Mouse (Mus musculus) CH12.LX (cell line): ENCODE measurements around the gene Ptdss2.

Source experiments
- CTCF ChIP-seq, 2 experiments: IDR thresholded peaks in 1 of 2; conservative IDR thresholded peaks in 1 of 2; 2 replicates each; pipeline ENCODE4 v1.5.1; 2011 to 2012; ENCODE audit warnings: low read depth in 2 of 2, low read length in 2 of 2, improper control_type of control experiment in 1 of 2, inconsistent platforms in 1 of 2, mild to moderate bottlenecking in 1 of 2, moderate library complexity in 1 of 2
- EP300 ChIP-seq: IDR thresholded peaks from 2 replicates; pipeline ENCODE4 v1.6.1; 2011; ENCODE audit warnings: low read length, improper control_type of control experiment
- ETS1 ChIP-seq: conservative IDR thresholded peaks from 2 replicates; pipeline ENCODE4 v1.6.1; 2012; ENCODE audit warnings: low read depth, mild to moderate bottlenecking, inconsistent platforms, low read length, improper control_type of control experiment, moderate library complexity
- HCFC1 ChIP-seq: IDR thresholded peaks from 2 replicates; pipeline ENCODE4 v1.6.1; 2012; ENCODE audit warnings: low read depth, mild to moderate bottlenecking, inconsistent platforms, low read length, improper control_type of control experiment
- MAX ChIP-seq: IDR thresholded peaks from 2 replicates; pipeline ENCODE4 v1.6.1; 2011; ENCODE audit warnings: low read length, improper control_type of control experiment
- MYC ChIP-seq: IDR thresholded peaks from 2 replicates; pipeline ENCODE4 v1.6.1; 2011; ENCODE audit warnings: low read depth, mild to moderate bottlenecking, improper control_type of control experiment, low read length
- POLR2A ChIP-seq: IDR thresholded peaks from 2 replicates; pipeline ENCODE4 v1.6.1; 2011; ENCODE audit warnings: low read depth, mild to moderate bottlenecking, improper control_type of control experiment, low read length
- SIN3A ChIP-seq: IDR thresholded peaks from 2 replicates; pipeline ENCODE4 v1.6.1; 2012; ENCODE audit warnings: low read length, improper control_type of control experiment, inconsistent platforms
- TCF12 ChIP-seq: IDR thresholded peaks from 2 replicates; pipeline ENCODE4 v1.6.1; 2014; ENCODE audit warnings: low read depth, mild to moderate bottlenecking, inconsistent platforms, low read length, improper control_type of control experiment
- USF2 ChIP-seq: conservative IDR thresholded peaks from 2 replicates; pipeline ENCODE4 v1.6.1; 2011; ENCODE audit warnings: low read depth, low read length, improper control_type of control experiment
- ZNF384 ChIP-seq: IDR thresholded peaks from 2 replicates; pipeline ENCODE4 v1.6.1; 2012; ENCODE audit warnings: low read depth, low read length, improper control_type of control experiment, inconsistent platforms

GRCm38 (mm10) chr7:141188194-141188593 is 66.0 kb downstream of the Ptdss2 start:
- TF ChIP-seq MAX (no peak), ETS1 (no peak), TCF12 (no peak), EP300 (no peak), POLR2A (no peak), CTCF (conservative IDR thresholded peaks at IDR 0.05 in 1 of 2, IDR thresholded peaks at IDR 0.05 in 1 of 2; ENCODE audit: low read depth in 2 of 2, low read length in 2 of 2) (no peak), ZNF384 (no peak), USF2 (no peak), SIN3A (no peak), HCFC1 (no peak), MYC (no peak)
